Mouse (Mus musculus) heart, postnatal 0 days (tissue): ENCODE measurements around the gene BC034090.

Source experiments
- CTCF ChIP-seq: IDR thresholded peaks from 2 replicates; pipeline ENCODE4 v1.5.1; 2016; ENCODE audit warnings: antibody characterized with exemption, control low read depth, low read depth
- EP300 ChIP-seq: IDR thresholded peaks from 2 replicates; pipeline ENCODE4 v1.6.1; 2016; ENCODE audit warnings: antibody characterized with exemption, low read depth

DNA sequence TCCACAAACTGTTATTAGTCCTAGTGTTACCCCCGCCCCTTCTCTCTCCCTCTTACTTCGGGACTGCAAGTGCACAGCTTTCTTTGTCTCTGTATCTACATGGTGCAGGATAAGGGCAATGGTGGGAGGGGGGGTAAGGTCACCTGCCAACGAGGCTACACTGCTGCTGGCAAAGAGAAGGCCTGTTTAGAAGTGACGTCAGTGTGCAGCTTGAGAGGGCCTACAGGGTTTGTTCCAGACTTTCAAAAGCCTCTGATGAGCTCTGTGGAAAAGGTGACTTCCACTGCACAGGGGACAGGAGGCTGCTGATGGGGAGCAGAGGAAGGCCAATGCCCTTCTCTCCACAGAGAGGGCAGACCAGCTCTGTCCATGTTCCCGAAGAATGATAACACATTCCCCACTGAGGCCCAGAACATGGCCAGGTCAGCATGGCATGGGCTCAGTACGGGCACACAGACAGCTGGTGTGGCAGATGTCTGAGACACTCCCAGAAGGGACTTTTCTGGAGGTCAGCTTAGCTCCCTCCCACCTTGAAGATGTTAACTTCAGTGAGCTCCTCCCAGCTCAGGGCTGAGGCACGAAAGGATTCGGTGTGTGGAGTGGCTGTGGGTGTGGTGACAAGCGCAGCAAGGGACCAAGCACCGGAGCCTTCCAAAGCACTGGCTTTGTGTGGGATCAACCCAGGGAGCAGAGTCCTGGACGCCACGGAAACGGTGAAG, 7.8 kb downstream of the BC034090 start:
- no peak for TF ChIP-seq EP300
- TF ChIP-seq CTCF = no peak
